Mouse (Mus musculus): ENCODE results near the gene Egfl6.
A peak's percentile ranks its signal among the peaks of the same experiment; 100 is the strongest.

Gene Egfl6

DNA sequence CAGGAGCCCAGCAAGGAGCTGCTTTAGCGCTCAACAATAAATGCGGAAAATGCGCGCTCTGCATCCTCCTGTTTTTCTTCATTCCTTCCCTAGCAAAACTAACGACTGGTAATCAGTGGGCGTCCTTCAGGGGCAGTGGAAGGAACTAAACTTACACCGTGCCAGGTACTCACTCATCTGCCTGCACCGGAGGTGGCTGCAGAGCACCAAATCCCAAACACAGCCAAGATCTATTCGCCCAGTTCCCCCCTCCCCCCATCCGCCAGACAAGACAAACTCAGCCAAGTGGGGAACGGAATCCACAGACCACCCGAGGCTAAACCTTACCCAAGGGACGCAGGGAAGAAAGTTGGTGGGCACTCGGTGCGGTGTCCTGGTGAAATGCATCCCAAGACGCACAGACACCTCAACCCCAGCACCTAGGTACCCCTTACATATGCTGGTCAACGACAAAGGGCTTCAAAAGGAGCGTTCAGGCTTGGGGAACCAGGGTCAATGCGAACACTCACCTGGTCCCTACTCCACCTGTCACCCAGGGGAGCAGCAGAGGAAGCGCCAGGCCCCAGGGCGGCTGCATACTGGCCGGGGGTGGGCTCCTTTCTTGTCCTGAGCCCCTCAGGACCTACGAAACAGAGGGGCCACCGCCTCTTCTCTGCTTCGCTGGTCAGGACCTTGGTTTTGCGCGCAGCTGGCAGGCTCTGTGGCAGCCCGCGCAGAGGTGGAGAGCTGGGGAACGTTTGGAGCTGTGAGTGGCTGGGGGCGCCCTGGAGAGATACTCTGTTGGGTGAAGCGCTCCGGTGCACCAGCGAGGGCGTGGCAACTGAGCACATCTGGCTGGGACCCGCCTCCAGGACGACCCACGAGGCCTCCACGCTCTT, at the start of gene Egfl6:
TSS of gene Egfl6 (minus strand) at position 774 of the 878 bp plus-strand sequence.
- DNase-seq = peak; percentile 4 to 6

DNA sequence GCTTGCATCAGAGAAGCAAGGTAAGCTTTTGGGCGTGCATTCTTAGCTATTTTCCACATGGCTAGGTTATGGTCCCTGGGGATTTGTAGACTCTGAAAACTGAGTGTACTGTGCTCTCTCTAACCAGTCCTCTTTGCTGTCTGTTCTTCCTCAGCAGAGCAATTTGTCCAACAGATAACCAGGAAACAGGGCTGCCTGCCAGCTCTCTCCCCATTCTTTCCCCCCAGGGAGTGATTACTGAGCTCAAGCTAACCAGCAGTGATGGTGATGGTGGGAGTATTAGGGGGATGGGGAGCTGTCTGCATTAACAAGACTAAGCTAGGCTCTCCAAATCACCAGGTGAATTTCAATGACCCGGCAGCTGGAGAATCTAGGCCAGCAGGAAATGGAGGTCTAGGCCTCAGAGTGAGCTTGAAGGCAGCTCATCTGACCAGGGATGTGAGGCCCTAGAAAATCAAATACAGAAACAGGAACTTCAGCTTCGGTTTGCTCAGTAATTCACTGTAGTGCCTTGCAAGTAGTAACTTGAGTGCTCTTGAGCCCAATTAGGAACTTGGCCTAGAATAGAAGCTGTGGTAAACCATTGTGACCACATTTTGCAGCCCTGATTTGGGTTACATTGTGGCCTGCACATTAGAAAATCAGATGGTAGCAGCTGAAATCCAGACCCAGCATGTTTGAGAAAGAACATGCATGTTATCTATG, 41.5 kb upstream of the Egfl6 start:
- no peak for DNase-seq

DNA sequence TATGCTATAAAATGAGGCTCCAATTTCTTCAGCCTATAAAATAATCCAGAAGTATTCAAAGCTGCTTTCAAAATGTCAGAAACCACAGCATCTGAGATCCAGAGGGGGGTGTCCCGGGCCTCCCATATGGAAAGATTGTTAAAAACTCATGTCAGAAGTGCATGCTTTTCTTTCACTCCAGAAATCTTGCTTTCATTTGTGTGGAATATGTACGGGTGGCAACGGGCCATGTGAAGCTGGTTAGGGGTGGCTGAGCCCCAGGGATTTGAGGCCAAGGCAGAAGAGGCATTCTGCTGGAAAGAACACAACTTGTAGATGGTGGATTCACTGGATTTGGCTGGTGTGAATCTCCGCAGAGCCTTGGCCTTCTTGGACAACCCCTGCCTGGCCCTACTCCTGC, 40.7 kb upstream of the Egfl6 start:
- DNase-seq = no peak

DNA sequence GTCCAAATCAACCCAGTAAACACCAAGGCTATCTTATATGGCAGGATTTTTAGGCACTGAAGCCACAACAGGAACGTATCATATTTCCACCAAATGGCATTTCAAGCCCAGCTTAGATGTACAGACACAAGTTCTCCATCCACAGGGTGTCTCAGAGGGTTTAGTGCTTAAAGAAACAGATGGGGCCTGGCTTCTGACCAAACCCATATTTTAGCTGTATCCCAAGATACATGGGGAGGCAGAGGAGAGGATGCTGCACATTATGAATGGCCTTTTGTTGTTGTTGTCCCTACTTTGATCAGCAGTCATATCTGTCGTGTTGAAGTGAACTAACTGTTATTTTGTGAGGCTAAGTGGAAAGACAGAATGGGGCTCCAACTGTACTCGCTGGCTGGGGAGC, 37.7 kb upstream of the Egfl6 start:
- no peak for DNase-seq

DNA sequence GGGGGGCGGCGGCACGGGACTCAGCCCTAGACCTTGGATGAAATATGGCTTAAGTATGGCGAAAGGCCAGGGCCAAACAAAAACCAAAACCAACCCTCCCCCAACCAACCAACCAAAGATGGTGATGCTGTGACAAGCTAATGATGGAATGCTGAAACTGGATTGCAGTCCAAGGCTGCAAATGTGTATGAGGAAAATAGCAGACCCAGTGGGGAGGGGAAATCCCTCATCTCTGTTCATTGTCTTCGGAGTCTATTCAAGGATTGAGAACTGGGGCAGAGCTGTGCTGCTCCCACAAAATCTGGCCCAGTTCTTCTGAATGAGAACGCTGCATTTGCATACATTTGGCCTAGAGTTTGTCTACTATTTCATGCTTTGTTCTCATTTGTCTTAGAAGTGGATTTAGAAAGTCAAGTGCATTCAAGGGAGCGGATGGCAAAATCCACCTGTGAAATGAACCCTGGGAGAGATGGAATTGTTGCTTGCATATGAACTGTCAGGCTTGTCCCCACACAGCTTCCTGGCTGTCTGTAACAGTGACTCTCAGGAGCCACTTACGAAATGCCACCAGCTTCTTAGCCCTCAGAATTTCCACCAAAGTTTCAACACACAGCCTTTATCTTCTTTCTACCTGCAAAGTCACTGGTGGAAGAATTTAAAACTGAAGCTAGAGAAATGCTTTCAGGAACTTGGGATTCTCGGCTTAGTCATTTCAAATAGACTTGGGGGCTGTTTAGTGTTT, 36.2 kb upstream of the Egfl6 start:
- no peak for DNase-seq

DNA sequence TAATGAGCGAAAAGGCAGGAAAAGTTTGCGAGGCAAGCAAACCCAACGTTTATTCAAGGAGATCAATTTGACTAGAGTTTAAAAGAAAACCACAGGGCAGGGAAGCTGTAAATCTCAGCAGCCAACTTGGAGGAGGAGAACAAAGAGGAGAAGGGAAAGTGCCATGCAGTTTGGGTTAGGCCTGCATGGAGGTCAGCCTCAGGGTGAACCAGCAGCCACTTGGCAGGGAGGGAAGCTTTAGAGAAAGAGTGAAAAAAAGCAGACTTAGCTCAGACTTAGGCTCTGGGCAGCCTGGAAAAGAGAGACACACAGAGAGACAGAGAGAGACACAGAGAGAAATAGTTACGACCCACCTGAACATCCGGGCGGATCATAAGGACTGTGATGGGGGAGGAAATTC, 35.4 kb upstream of the Egfl6 start:
- no peak for DNase-seq

DNA sequence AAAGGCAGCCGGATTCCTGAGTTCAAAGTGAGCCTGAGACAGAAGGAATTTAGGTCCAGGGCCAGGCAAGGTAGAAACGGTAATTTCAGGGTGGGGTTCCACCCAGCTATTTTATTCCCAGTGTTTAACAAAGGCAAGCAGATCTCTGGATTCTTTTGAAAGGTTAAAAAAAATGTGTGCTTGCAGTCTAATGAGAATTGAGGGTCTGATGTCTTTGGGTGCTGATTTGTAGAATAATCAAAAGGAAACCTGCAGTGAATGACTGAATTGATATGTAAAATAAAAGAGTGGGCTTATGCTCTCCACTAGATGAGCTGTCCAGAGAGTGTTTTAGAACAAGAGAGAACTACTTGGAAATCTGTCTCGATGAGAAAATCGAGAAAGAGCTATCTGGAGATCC, 33.6 kb upstream of the Egfl6 start:
- no peak for DNase-seq

DNA sequence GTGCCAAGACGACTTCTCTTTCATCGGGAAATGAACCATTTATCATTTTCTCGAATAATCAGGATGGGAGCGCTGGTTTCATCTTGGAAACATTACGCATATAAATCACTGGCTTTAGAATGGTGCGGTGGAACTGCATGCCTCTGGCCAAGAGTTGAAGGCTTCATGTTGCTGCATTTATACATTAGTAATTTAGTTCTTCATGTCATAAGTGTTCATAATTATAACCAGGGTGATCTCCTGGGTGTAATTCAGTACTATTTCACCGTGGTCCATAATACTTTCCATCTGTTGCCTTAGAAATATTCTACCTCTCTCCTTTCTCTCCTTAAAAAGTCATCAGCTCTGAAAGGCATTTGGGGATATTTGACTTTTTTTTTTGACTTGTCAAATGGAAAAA, 29.7 kb upstream of the Egfl6 start:
- no peak for DNase-seq

DNA sequence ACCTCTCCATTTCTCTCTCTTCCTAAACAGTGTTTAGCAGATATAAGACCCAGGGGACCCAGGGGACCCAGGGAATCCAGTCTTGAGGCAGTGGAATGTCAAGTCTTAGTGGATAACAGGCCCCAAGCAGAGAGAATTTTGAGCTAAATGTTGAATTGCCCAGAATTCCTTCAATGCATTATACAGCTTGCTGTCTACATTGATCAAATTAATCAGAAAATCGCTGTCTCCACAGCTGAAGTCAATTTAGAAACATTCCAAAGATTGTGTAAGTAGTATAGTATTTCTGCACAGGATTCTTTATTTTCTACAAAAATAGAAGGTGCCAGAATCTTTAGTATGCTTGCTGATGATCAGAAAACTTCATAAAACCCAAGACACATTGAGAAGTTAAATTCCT, 9.4 kb downstream of the Egfl6 start:
- DNase-seq = no peak

DNA sequence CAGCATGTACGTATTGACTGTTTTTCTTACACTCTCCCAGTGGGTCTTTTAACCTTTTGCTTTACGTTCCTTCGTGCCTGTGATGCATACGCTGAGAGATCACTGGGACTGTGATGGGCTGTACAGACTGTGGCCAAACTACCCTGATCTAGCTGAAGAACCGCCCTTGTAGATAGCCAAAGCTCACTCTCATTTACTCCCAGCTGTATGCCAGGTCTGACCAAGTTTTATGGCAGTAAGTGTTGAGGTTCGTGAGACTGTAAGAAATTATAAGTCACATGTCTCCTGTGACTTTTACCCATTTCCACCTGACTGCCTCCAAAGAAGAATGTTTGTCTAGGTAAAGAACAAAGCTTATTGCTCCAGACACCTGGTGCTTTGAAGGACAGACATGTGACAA, 19.5 kb downstream of the Egfl6 start:
- no peak for DNase-seq

DNA sequence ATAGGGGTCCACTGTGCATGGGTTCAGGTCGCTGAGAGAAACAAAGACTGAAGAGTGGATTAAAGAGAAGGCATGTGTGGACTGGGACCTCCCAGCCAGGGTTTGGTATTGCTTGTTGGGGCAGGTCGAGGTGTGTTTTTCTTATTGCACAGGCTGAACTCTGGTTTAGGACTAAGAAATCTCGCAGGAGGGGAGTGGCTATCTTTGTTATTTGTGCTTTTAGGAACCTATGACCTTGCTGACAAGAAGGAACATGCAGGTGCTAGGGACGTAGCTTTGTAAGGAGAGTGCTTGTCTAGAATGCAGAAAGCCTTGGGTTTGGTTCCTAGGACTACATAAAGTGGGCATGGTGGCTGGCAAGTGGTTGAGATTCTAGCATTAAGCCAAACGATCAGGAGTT, 20.1 kb downstream of the Egfl6 start:
- no peak for DNase-seq

DNA sequence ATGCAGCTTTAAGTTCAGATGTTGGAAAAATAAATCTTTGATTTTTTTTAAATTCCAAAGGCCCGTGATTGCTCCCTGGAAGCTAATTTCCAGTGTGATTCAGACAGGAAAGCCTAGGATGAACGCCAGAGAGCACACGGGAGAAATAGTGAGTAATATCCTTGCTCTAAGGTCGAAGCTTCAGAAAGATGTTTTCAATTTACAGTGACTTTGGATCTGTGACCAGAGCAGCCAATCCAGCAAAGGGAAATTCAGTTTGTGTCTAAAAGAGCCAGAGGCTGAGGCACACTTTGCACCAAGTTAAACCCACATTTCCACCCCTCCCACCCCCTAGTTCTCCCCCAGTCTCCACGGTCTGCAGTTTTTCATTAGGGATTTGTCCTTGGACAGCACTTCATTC, 20.6 kb downstream of the Egfl6 start:
- DNase-seq = no peak

DNA sequence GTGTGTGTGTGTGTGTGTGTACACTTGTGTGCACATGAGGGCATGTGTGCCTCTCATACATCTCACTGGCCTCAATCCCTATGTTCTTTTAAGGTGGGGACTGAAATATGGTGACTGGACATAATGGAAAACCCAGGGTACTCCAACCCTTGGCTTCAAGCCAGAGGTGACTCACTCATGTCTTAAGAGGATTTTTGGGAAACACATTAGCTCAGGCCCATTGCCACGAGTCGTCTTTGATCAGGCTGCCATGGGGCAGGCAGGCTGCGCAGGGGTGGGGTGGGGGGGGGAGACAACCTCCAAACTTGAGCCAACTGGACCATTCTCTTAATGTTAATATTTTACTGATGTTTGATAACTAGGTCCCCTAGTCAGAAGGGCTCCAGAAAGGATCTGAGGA, 26.2 kb downstream of the Egfl6 start:
- DNase-seq = no peak

DNA sequence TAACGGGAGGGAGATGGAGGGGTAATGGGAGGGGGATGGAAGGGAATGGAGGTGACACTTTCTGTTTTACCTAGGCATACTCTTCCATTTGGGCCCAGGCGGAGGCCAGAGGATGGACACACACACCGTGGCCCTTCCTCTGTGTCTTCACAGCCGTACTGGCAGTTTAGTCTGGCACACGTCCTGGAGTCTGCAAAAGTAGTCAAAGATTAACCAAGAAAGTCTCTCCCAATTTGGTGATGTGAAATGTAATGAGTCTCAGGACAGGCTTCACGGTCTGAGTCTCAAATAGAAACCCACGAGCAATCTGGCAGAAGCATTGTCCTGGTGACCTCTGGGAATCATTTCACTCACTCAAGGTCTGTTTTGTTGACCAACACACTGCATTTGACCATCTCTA, 33.2 kb downstream of the Egfl6 start:
- DNase-seq = no peak

DNA sequence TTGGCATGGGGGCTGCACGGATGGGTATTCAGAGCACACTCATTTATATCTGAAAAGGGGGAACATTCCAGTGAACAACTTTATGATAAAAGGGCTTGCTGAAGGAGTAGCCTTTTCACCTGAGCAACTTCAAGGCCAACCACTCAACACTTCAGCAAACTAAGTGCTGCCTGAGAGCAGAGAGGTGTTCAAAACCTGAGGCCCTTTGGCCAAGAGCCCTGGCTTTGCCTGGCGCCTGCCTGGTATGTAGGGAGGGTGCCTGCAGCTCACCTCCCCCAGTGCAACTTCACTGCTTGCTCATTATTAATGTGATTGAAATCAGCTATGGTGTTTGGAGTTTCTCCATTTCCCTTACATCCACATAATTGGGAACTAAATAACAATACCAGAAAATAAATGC, 39.0 kb downstream of the Egfl6 start:
- DNase-seq = no peak

DNA sequence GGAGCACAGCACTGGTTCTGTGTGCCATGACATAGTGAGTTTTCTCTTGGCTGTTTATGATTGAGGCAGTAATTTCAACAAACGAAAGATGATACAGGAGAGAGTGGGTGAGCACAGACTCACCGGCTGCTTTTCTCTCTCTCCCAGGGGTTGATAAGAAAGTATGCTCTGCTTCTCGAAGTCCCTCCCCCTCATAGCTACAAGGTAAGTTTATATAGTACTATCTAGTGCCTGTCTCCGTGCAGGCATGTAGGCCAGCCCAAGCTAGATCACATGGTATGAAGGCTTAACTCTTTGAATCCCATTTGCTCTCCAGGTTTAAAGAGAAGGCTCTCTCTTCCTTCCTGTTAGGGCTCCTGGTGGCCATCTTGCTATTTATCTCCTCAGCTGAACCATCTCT, 50.4 kb downstream of the Egfl6 start:
- DNase-seq = no peak

DNA sequence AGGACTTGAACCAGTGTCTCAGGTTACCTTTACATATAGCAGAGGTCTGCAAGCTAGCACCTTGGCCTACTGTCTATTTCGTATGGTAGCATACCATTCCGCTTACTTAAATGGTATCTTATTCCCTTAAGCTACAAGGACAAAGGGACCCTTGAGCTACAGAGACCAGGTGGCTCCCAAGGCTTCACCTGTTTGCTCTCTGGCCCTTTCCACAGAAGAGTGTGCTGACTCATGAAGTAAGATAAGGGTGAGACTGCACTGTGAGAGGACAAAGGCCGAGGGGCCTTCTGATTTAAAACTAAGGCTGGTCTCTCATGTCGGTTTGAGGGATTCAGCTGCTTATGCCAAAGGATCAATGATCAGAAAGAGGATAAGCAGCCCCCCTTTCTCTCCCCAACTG, 52.1 kb downstream of the Egfl6 start:
- DNase-seq = no peak

DNA sequence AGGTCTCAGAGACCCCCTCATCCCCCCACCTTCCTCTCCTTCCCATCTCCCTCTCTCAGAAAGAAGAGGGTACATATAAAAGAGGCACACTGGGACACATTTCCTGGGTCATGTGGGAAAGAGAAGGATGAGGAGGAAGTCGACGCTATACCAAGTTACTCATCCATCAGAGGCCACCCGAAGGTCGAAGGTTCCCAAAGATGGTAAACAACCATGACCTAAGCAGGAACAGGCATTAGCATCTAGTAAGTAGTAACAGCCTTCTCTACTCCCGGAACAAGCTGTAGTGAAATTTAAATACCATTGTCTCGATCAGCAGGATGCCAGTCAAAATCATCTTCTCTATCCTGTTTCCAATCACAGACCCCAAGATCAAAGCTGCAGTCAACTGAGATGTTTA, 53.8 kb downstream of the Egfl6 start:
- no peak for DNase-seq

DNA sequence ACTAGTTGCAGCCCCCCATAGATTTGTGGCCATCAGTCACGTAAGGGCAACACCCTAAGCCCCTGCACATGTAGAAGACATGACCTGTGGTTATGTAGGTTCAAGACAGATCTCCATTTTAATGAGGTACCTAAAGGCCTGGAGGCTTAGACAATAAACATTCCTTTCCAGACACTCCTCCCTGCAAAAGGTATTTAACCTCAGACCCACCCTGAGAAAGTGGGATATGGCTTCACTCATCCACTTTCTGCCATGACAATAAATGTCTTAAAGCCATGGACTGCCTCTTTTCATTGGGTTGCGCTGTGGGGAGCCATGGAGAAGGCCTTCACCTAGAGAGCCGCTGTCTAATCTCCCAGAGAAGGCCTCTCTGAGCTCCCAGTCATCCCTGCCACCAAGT, 57.4 kb downstream of the Egfl6 start:
- no peak for DNase-seq

DNA sequence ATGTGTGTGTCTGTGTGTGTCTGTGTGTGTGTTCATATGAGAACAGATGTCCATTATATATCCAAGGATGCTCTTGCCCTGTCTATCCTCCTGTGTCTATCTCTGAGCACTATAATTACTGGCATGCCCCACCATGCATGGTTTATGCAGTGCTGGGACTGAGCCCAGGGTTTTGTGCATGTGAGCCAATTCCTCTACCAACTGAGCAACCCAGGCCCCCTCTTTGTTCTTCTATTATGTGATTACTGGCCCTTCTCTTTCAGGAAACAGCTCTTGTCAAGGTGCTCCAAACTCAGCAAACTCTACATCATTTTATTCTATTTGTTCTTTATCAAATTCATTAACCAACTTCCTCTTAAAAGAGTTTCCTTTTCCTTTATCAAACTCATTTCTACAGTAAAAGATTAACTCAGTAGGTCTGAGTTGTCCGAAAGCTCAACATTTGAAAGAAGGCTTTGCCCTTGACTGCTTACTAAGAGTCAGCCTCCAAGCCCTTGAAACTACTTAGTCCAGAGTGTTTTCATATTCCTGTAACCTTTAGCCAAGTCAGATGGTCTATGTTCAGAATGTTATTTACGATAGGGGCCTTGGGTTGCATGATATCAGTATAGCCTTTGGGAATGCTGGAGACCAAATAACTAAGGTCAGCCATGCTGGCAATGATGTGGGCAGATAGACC, 59.7 kb downstream of the Egfl6 start:
- no peak for DNase-seq

DNA sequence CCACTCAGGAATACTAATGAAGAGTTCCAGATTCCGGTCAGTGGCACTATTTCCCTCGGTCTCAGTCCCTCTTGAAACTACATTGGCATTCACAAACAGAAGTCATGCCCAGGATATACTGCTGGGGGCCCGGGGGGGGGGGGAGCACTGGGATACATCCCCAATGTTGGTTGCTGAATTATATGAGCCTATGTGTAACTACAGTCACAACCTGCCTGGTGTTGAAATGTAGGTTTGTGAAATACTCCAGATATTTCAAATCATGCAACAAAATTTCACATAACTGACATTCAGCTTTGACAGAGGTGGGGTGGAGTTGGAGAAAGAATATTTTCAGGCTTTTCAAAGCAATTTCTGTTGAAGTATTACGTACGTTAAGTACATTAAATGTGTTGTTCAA, 64.7 kb downstream of the Egfl6 start:
- no peak for DNase-seq

DNA sequence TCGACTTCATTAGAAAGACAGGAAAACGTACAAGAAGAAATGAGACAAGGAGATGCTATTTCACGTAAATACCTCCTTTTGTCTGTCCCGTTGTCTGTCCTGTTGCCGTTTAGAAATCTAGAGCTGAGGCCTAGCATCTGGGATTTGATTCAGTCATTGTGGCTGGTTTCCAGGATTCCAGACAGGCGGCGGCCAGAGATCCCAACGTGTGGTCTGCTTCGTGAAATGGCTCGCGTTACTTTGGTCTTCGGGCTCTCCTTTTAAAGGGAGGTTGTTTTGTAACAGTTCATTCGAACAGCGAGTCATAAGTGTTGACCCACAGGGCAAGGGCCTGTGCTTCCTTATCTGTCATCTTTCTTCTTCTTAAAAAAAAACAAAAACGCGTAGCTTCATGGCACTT, 67.2 kb downstream of the Egfl6 start, which contains the start of gene Tceanc:
TSS of gene Tceanc (minus strand) at position 223 of the 400 bp plus-strand sequence.
- DNase-seq = peak in 1 of 2 experiments; percentile 9

DNA sequence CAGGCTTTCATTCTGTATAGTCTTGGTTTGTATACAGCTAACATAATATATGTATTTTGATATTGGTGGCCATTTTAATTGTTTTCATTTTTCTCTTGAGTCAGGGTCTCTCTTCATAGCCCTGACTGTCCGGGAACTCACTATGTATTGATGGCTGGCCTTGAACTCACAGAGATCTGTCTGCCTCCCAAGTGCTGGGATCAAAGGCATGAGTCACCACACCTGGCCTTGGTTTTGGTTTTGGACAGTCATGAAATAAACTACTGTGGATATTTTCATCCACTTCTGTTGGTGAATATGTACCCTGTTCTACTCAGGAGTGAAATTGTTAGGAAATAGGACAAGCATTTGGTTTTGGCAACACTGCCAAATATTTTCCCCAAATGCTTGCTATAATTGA, 68.9 kb downstream of the Egfl6 start:
- DNase-seq = no peak

Data from cerebellum, postnatal 25 days (tissue).